Mouse (Mus musculus): ENCODE data around the gene Entpd1. TPM values are rescaled to one million over a fixed set of nuclear protein-coding genes. Genes with fewer than 3 reads are reported as not detected.
"Not testable (repeated sequence)": the region's sequence is repeated elsewhere in the genome, so short reads cannot be mapped to it uniquely, and the experiment has no call there.

Gene Entpd1
- polyA plus RNA-seq, 1 experiment from 2014 or later: 13.1 TPM

- WGBS (ENCODE audit: insufficient replicate concordance): 82% methylated on average over 9 of the region's 9 CpGs
- ATAC-seq (replicated peaks; ENCODE audit: insufficient number of reproducible peaks, low FRiP score, low TSS enrichment): no peak
- no peaks in the 10 kb centered on the region for H3K27me3 ChIP-seq (ENCODE audit: control insufficient read depth, insufficient read depth, low read length)
- no peaks in the 10 kb centered on the region for H3K9me3 ChIP-seq (replicated peaks; ENCODE audit: control insufficient read depth, low read length)
- no peak overlapping the region for H3K9ac ChIP-seq (ENCODE audit: low read depth, low read length)
- H3K4me2 ChIP-seq: no peak overlapping the region
- H3K4me3 ChIP-seq (ENCODE audit: low read depth, low read length): no peak overlapping the region
- H3K27ac ChIP-seq (ENCODE audit: low read depth, low read length): no peak overlapping the region
- no peaks in the 10 kb centered on the region for H3K4me1 ChIP-seq (ENCODE audit: control insufficient read depth, insufficient read depth, low read length)
- no peaks in the 10 kb centered on the region for H3K36me3 ChIP-seq (ENCODE audit: control insufficient read depth, insufficient read depth, low read length)
Observed at GRCm38 (mm10) chr19:40605189-40605588, 7.0 kb upstream of the Entpd1 start.

DNA sequence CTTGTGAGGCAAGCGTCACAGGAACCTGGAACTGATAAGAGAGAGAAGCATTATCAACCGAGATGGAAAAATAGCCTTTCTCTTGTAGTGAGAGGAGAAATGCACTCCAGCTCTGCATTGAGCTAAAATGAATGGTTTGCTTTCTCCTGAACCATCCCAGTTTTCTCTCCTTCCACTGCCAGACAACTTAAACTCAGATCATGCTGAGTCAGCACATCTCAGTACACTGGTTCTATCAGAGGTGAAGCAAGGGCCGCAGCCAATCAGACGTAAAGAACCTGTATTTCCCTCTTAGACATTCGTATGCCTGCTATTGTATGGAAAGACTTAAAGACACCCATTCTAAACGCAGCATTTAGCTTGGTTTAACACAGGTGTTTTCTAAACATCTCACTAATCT, 4.5 kb upstream of the Entpd1 start:
- Histone ChIP-seq H3K9ac (ENCODE audit: low read depth, low read length) (no peak overlapping the region), H3K36me3 (ENCODE audit: control insufficient read depth, insufficient read depth, low read length) (no peaks in the 10 kb centered on the region), H3K9me3 (replicated peaks; ENCODE audit: control insufficient read depth, low read length) (no peaks in the 10 kb centered on the region), H3K4me2 (no peak overlapping the region), H3K4me3 (ENCODE audit: low read depth, low read length) (no peak overlapping the region), H3K27me3 (ENCODE audit: control insufficient read depth, insufficient read depth, low read length) (no peaks in the 10 kb centered on the region), H3K4me1 (ENCODE audit: control insufficient read depth, insufficient read depth, low read length) (peaks cover 4% of the 10 kb centered on the region; the same call in 1 of the 2 replicates), H3K27ac (ENCODE audit: low read depth, low read length) (no peak overlapping the region)
- no peak for ATAC-seq (replicated peaks; ENCODE audit: insufficient number of reproducible peaks, low FRiP score, low TSS enrichment)
- WGBS (ENCODE audit: insufficient replicate concordance): 68% methylated on average over 6 of the region's 6 CpGs

DNA sequence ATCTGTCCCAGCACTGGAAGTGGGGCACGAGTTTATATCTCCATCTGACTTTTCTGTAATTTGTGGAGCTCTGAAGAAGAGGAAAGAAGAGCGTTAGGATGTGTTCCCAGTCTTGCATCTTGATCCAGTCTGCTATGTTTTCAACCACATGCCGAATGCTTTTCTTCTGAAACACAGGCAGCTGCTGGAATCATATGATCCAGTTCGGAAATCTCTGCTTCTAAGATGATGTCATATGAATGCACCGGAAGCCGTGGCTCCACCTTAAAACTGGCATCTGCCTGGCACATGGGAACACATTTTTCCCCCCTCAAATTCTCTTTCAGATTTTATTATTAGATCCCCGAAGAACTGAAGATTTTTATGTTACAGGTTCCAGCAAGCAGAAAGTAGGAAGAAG, 2.6 kb downstream of the Entpd1 start:
- H3K4me2 ChIP-seq: no peak overlapping the region
- H3K9me3 ChIP-seq (replicated peaks; ENCODE audit: control insufficient read depth, low read length): no peaks in the 10 kb centered on the region
- 69% methylated on average over 7 of the region's 7 CpGs for WGBS (ENCODE audit: insufficient replicate concordance)
- H3K4me3 ChIP-seq (ENCODE audit: low read depth, low read length): no peak overlapping the region
- peaks cover 3% of the 10 kb centered on the region; the same call in 1 of the 2 replicates for H3K27me3 ChIP-seq (ENCODE audit: control insufficient read depth, insufficient read depth, low read length)
- H3K36me3 ChIP-seq (ENCODE audit: control insufficient read depth, insufficient read depth, low read length): no peaks in the 10 kb centered on the region
- ATAC-seq (replicated peaks; ENCODE audit: insufficient number of reproducible peaks, low FRiP score, low TSS enrichment): no peak
- peaks cover 4% of the 10 kb centered on the region; the same call in 1 of the 2 replicates for H3K4me1 ChIP-seq (ENCODE audit: control insufficient read depth, insufficient read depth, low read length)
- H3K27ac ChIP-seq (ENCODE audit: low read depth, low read length): no peak overlapping the region
- no peak overlapping the region for H3K9ac ChIP-seq (ENCODE audit: low read depth, low read length)

DNA sequence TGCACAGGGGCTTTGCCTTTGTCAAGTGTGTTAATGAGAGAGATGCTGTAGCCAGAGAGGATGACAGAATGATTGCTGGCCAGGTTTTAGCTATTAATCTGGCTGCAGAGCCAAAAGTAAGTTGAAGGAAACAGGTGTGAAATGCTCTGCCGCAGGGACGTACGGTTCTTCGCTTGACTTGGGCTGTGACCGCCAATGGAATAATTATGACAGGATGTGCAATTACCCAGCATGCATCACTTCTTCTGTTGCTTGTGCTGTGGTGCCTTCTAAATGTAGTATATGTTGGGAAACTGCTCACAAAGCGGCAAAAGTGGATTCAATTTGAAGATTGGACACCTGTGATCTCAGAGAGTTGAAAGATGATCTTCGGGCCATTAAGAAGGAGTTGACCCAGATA, 3.9 kb downstream of the Entpd1 start:
- Histone ChIP-seq H3K4me1 (ENCODE audit: control insufficient read depth, insufficient read depth, low read length) (peaks cover 4% of the 10 kb centered on the region; the same call in 1 of the 2 replicates), H3K9me3 (replicated peaks; ENCODE audit: control insufficient read depth, low read length) (no peaks in the 10 kb centered on the region), H3K27ac (ENCODE audit: low read depth, low read length) (no peak overlapping the region), H3K4me2 (no peak overlapping the region), H3K4me3 (ENCODE audit: low read depth, low read length) (no peak overlapping the region), H3K36me3 (ENCODE audit: control insufficient read depth, insufficient read depth, low read length) (no peaks in the 10 kb centered on the region), H3K27me3 (ENCODE audit: control insufficient read depth, insufficient read depth, low read length) (peaks cover 3% of the 10 kb centered on the region; the same call in 1 of the 2 replicates), H3K9ac (ENCODE audit: low read depth, low read length) (no peak overlapping the region)
- no peak for ATAC-seq (replicated peaks; ENCODE audit: insufficient number of reproducible peaks, low FRiP score, low TSS enrichment)
- 80% methylated on average over 7 of the region's 7 CpGs for WGBS (ENCODE audit: insufficient replicate concordance)

GRCm38 (mm10) chr19:40621616-40622015, 9.4 kb downstream of the Entpd1 start:
- not testable (repeated sequence) for ATAC-seq (replicated peaks; ENCODE audit: insufficient number of reproducible peaks, low FRiP score, low TSS enrichment); H3K4me2 ChIP-seq; H3K4me3 ChIP-seq (ENCODE audit: low read depth, low read length); H3K27me3 ChIP-seq (ENCODE audit: control insufficient read depth, insufficient read depth, low read length); H3K4me1 ChIP-seq (ENCODE audit: control insufficient read depth, insufficient read depth, low read length); H3K36me3 ChIP-seq (ENCODE audit: control insufficient read depth, insufficient read depth, low read length); H3K9ac ChIP-seq (ENCODE audit: low read depth, low read length); H3K27ac ChIP-seq (ENCODE audit: low read depth, low read length); H3K9me3 ChIP-seq (replicated peaks; ENCODE audit: control insufficient read depth, low read length)
- 37% methylated on average over 10 of the region's 26 CpGs for WGBS (ENCODE audit: insufficient replicate concordance)

- no peaks in the 10 kb centered on the region for H3K36me3 ChIP-seq (ENCODE audit: control insufficient read depth, insufficient read depth, low read length)
- no peaks in the 10 kb centered on the region for H3K4me1 ChIP-seq (ENCODE audit: control insufficient read depth, insufficient read depth, low read length)
- H3K9me3 ChIP-seq (replicated peaks; ENCODE audit: control insufficient read depth, low read length): no peaks in the 10 kb centered on the region
- no peak overlapping the region for H3K27ac ChIP-seq (ENCODE audit: low read depth, low read length)
- no peak overlapping the region for H3K9ac ChIP-seq (ENCODE audit: low read depth, low read length)
- no peak for ATAC-seq (replicated peaks; ENCODE audit: insufficient number of reproducible peaks, low FRiP score, low TSS enrichment)
- no peak overlapping the region for H3K4me3 ChIP-seq (ENCODE audit: low read depth, low read length)
- H3K27me3 ChIP-seq (ENCODE audit: control insufficient read depth, insufficient read depth, low read length): no peaks in the 10 kb centered on the region
- no peak overlapping the region for H3K4me2 ChIP-seq
- WGBS (ENCODE audit: insufficient replicate concordance): 57% methylated on average over 12 of the region's 12 CpGs
Observed at GRCm38 (mm10) chr19:40625935-40626334, 13.8 kb downstream of the Entpd1 start.

- H3K4me1 ChIP-seq (ENCODE audit: control insufficient read depth, insufficient read depth, low read length): no peaks in the 10 kb centered on the region
- ATAC-seq (replicated peaks; ENCODE audit: insufficient number of reproducible peaks, low FRiP score, low TSS enrichment): no peak
- no peaks in the 10 kb centered on the region for H3K36me3 ChIP-seq (ENCODE audit: control insufficient read depth, insufficient read depth, low read length)
- H3K4me2 ChIP-seq: no peak overlapping the region
- H3K27me3 ChIP-seq (ENCODE audit: control insufficient read depth, insufficient read depth, low read length): no peaks in the 10 kb centered on the region
- H3K9ac ChIP-seq (ENCODE audit: low read depth, low read length): no peak overlapping the region
- H3K9me3 ChIP-seq (replicated peaks; ENCODE audit: control insufficient read depth, low read length): no peaks in the 10 kb centered on the region
- no peak overlapping the region for H3K27ac ChIP-seq (ENCODE audit: low read depth, low read length)
- H3K4me3 ChIP-seq (ENCODE audit: low read depth, low read length): no peak overlapping the region
Observed at GRCm38 (mm10) chr19:40628950-40629349, 16.8 kb downstream of the Entpd1 start.

- Histone ChIP-seq H3K4me3 (ENCODE audit: low read depth, low read length) (no peak overlapping the region), H3K4me2 (no peak overlapping the region), H3K36me3 (ENCODE audit: control insufficient read depth, insufficient read depth, low read length) (no peaks in the 10 kb centered on the region), H3K9ac (ENCODE audit: low read depth, low read length) (no peak overlapping the region), H3K9me3 (replicated peaks; ENCODE audit: control insufficient read depth, low read length) (no peaks in the 10 kb centered on the region), H3K27me3 (ENCODE audit: control insufficient read depth, insufficient read depth, low read length) (no peaks in the 10 kb centered on the region), H3K27ac (ENCODE audit: low read depth, low read length) (no peak overlapping the region), H3K4me1 (ENCODE audit: control insufficient read depth, insufficient read depth, low read length) (no peaks in the 10 kb centered on the region)
- ATAC-seq (replicated peaks; ENCODE audit: insufficient number of reproducible peaks, low FRiP score, low TSS enrichment): no peak
- WGBS (ENCODE audit: insufficient replicate concordance): 68% methylated on average over 3 of the region's 3 CpGs
Observed at GRCm38 (mm10) chr19:40630096-40630495, 17.9 kb downstream of the Entpd1 start.

DNA sequence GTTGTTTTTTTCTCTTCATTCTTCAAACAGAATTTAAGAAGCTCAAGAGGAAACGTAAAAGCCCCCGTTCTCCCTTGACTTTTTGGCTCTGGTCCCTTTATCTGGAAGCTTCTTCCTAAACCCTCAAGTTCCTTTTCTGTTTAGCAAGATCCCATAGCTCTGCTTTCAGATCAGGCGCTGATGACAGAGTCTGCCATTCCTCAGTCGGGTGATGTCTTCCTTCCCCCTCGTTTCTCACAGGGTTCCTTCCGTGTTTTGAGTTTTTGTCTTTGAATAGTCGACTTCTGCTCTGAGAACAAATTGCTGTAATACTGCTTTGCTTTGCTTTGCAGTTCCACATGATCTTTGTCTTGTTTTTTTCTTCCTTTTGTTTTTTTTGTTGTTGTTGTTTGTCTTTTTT, 18.4 kb downstream of the Entpd1 start:
- Histone ChIP-seq H3K36me3 (ENCODE audit: control insufficient read depth, insufficient read depth, low read length) (no peaks in the 10 kb centered on the region), H3K4me2 (no peak overlapping the region), H3K9me3 (replicated peaks; ENCODE audit: control insufficient read depth, low read length) (no peaks in the 10 kb centered on the region), H3K27ac (ENCODE audit: low read depth, low read length) (no peak overlapping the region), H3K9ac (ENCODE audit: low read depth, low read length) (no peak overlapping the region), H3K4me1 (ENCODE audit: control insufficient read depth, insufficient read depth, low read length) (no peaks in the 10 kb centered on the region), H3K27me3 (ENCODE audit: control insufficient read depth, insufficient read depth, low read length) (no peaks in the 10 kb centered on the region), H3K4me3 (ENCODE audit: low read depth, low read length) (no peak overlapping the region)
- no peak for ATAC-seq (replicated peaks; ENCODE audit: insufficient number of reproducible peaks, low FRiP score, low TSS enrichment)
- 53% methylated on average over 7 of the region's 7 CpGs for WGBS (ENCODE audit: insufficient replicate concordance)

Measured in heart, embryonic 11.5 days (tissue).